Mouse (Mus musculus) CH12.LX (cell line): ENCODE measurements at regions not wholly inside any gene's neighbourhood (a gene's known extent, or its start where the extent isn't known, plus 50 kb on each side); places are given as distances from the start of the nearest gene placed in this dataset.

Experiments used
- DNase-seq: peaks from one replicate; pipeline ENCODE4 v3.0.0-alpha.2; 2013; ENCODE audit errors: extremely low read depth
- H3K27ac ChIP-seq: 2 replicates; pipeline ENCODE4 v1.5.1; 2012; ENCODE audit warnings: low read depth, mild to moderate bottlenecking, control low read depth, moderate library complexity; ENCODE audit not compliant: insufficient read depth
- H3K27me3 ChIP-seq: replicated peaks from 2 replicates; pipeline ENCODE3; 2012; ENCODE audit warnings: inconsistent platforms
- H3K36me3 ChIP-seq, 2 experiments: replicated peaks in 1 of 2; 2 replicates each; pipeline versions ENCODE3 to v1.6.1; 2012; ENCODE audit warnings: inconsistent platforms in 1 of 2, low read length in 1 of 2, mild to moderate bottlenecking in 1 of 2, mixed read lengths in 1 of 2, moderate library complexity in 1 of 2; ENCODE audit not compliant: control insufficient read depth in 1 of 2, insufficient read depth in 1 of 2
- H3K4me1 ChIP-seq, 2 experiments: 2 replicates each; pipeline ENCODE4 v1.6.1; 2012; ENCODE audit warnings: inconsistent platforms in 1 of 2, moderate library complexity in 1 of 2; ENCODE audit not compliant: insufficient read depth in 2 of 2, control insufficient read depth in 1 of 2
- H3K4me2 ChIP-seq: 2 replicates; pipeline ENCODE4 v1.6.1; 2012; ENCODE audit warnings: low read depth, mild to moderate bottlenecking, control low read depth; ENCODE audit not compliant: poor library complexity, insufficient read depth, severe bottlenecking
- H3K4me3 ChIP-seq, 3 experiments: fragments of 150-350 bp in 1 of 3; sonication (generic) in 1 of 3; replicated peaks in 1 of 3; 2 replicates each; pipeline versions ENCODE3 to v1.5.1; 2011 to 2012; ENCODE audit warnings: low read depth in 2 of 3, low read length in 2 of 3, mild to moderate bottlenecking in 2 of 3, moderate library complexity in 2 of 3, control low read depth in 1 of 3, improper control_type of control experiment in 1 of 3, inconsistent platforms in 1 of 3, mixed read lengths in 1 of 3; ENCODE audit not compliant: poor library complexity in 1 of 3
- H3K79me2 ChIP-seq: replicated peaks from 2 replicates; pipeline ENCODE4 v1.6.1; 2012; ENCODE audit warnings: mild to moderate bottlenecking, moderate library complexity; ENCODE audit not compliant: control insufficient read depth, poor library complexity, insufficient read depth, severe bottlenecking; ENCODE audit errors: extremely low read depth
- H3K9ac ChIP-seq: 2 replicates; pipeline ENCODE4 v1.6.1; 2012; ENCODE audit warnings: low read depth, mild to moderate bottlenecking, control low read depth, moderate library complexity; ENCODE audit not compliant: insufficient read depth
- H3K9me3 ChIP-seq: replicated peaks from 2 replicates; pipeline ENCODE3; 2012; ENCODE audit warnings: low read length, inconsistent platforms, mixed read lengths
- BHLHE40 ChIP-seq: IDR thresholded peaks from 2 replicates; pipeline ENCODE4 v1.6.1; 2011; ENCODE audit warnings: mild to moderate bottlenecking, low read depth, low read length, improper control_type of control experiment
- CHD1 ChIP-seq: IDR thresholded peaks from 2 replicates; pipeline ENCODE4 v1.6.1; 2012; ENCODE audit warnings: low read depth, low read length, improper control_type of control experiment, inconsistent platforms
- ETS1 ChIP-seq: conservative IDR thresholded peaks from 2 replicates; pipeline ENCODE4 v1.6.1; 2012; ENCODE audit warnings: low read depth, mild to moderate bottlenecking, inconsistent platforms, low read length, improper control_type of control experiment, moderate library complexity
- HCFC1 ChIP-seq: IDR thresholded peaks from 2 replicates; pipeline ENCODE4 v1.6.1; 2012; ENCODE audit warnings: low read depth, mild to moderate bottlenecking, inconsistent platforms, low read length, improper control_type of control experiment
- IRF4 ChIP-seq: IDR thresholded peaks from 2 replicates; pipeline ENCODE4 v1.6.1; 2014; ENCODE audit warnings: low read depth, mild to moderate bottlenecking, inconsistent platforms, low read length, improper control_type of control experiment
- MAZ ChIP-seq: IDR thresholded peaks from 2 replicates; pipeline ENCODE4 v1.6.1; 2012; ENCODE audit warnings: low read depth, mild to moderate bottlenecking, inconsistent platforms, low read length, improper control_type of control experiment, moderate library complexity
- MEF2A ChIP-seq: IDR thresholded peaks from 2 replicates; pipeline ENCODE4 v1.6.1; 2014; ENCODE audit warnings: low read depth, mild to moderate bottlenecking, inconsistent platforms, low read length, improper control_type of control experiment, borderline replicate concordance
- MYC ChIP-seq: IDR thresholded peaks from 2 replicates; pipeline ENCODE4 v1.6.1; 2011; ENCODE audit warnings: low read depth, mild to moderate bottlenecking, improper control_type of control experiment, low read length
- NELFE ChIP-seq: IDR thresholded peaks from 2 replicates; pipeline ENCODE4 v1.6.1; 2011; ENCODE audit warnings: low read depth, low read length, improper control_type of control experiment
- POLR2A ChIP-seq: IDR thresholded peaks from 2 replicates; pipeline ENCODE4 v1.6.1; 2011; ENCODE audit warnings: low read depth, mild to moderate bottlenecking, improper control_type of control experiment, low read length
- RCOR1 ChIP-seq: conservative IDR thresholded peaks from 2 replicates; pipeline ENCODE4 v1.6.1; 2012; ENCODE audit warnings: low read depth, mild to moderate bottlenecking, inconsistent platforms, low read length, improper control_type of control experiment
- SMC3 ChIP-seq: IDR thresholded peaks from 2 replicates; pipeline ENCODE4 v1.6.1; 2011; ENCODE audit warnings: low read depth, low read length, improper control_type of control experiment
- TBP ChIP-seq: conservative IDR thresholded peaks from 2 replicates; pipeline ENCODE4 v1.6.1; 2011; ENCODE audit warnings: low read depth, low read length, improper control_type of control experiment
- UBTF ChIP-seq: IDR thresholded peaks from 2 replicates; pipeline ENCODE4 v1.6.1; 2012; ENCODE audit warnings: low read depth, mild to moderate bottlenecking, inconsistent platforms, low read length, improper control_type of control experiment, moderate library complexity
- USF1 ChIP-seq: IDR thresholded peaks from 2 replicates; pipeline ENCODE4 v1.6.1; 2014; ENCODE audit warnings: low read depth, mild to moderate bottlenecking, inconsistent platforms, low read length, improper control_type of control experiment
- USF2 ChIP-seq: conservative IDR thresholded peaks from 2 replicates; pipeline ENCODE4 v1.6.1; 2011; ENCODE audit warnings: low read depth, low read length, improper control_type of control experiment
- ZKSCAN1 ChIP-seq: IDR thresholded peaks from 2 replicates; pipeline ENCODE4 v1.6.1; 2012; ENCODE audit warnings: low read depth, inconsistent platforms, low read length, improper control_type of control experiment, borderline replicate concordance
- dilution Hi-C: fragments of 300-500 bp; cut with MboI; formaldehyde crosslinking; loops from 2 replicates; pipeline ENCODE4 v1.14.3; 2020; ENCODE audit warnings: low sequenced_read_pairs; ENCODE audit not compliant: extremely low pct_unique_long_range_greater_than_20kb, extremely low pct_ligation_motif_present
- in situ Hi-C: fragments of 300-500 bp; cut with MboI; formaldehyde crosslinking; loops from 3 replicates; pipeline ENCODE4 v1.14.3; 2019; ENCODE audit warnings: low sequenced_read_pairs, low pct_ligation_motif_present, low pct_unique_long_range_greater_than_20kb, mixed read lengths

DNA sequence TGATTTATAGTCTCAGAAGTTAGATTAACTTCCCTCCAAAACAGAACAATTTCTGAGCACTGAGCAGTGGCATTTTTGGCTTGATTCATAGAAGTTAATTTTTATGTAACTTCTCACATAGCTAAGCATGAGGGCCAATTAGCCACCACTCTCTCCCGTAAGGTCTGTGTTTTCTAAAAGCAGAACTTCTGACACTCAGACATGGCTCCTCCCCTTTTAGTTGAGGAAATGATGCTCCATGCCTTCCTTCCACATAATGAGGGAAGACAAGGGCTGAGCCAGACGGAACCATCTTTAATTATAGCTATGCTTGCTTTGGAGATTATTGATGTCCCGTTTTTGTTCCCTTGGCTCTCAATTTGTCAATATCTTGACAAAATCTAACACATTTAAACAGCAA lies 429.3 kb downstream of the Psat1 start:
- H3K36me3 ChIP-seq = no peaks in the 10 kb centered on the region
- no peak for TF ChIP-seq CHD1
- TF ChIP-seq POLR2A = no peak
- TF ChIP-seq BHLHE40 = no peak
- no peak for TF ChIP-seq TBP
- TF ChIP-seq HCFC1 = no peak
- TF ChIP-seq SMC3 = no peak
- TF ChIP-seq MYC = no peak
- no peak for TF ChIP-seq ETS1
- TF ChIP-seq ZKSCAN1 = no peak
- TF ChIP-seq, all 38 proteins: peak for 0
- no peaks in the 10 kb centered on the region for H3K79me2 ChIP-seq
- H3K4me3 ChIP-seq = no peak overlapping the region
- H3K9me3 ChIP-seq = no peaks in the 10 kb centered on the region
- H3K9ac ChIP-seq = no peak overlapping the region
- DNase-seq = no peak
- H3K4me2 ChIP-seq = no peak overlapping the region
- H3K27me3 ChIP-seq = no peaks in the 10 kb centered on the region
- dilution Hi-C loops (no loop called here), in situ Hi-C loops (no loop called here)
- H3K4me1 ChIP-seq = no peaks in the 10 kb centered on the region
- H3K27ac ChIP-seq = no peak overlapping the region

GRCm38 (mm10) chr19:15516566-15517305 lies 430.4 kb downstream of the Psat1 start:
- H3K4me3 ChIP-seq = no peak overlapping the region
- in situ Hi-C loops (no loop called here), dilution Hi-C loops (no loop called here)
- no peaks in the 10 kb centered on the region for H3K36me3 ChIP-seq
- no peaks in the 10 kb centered on the region for H3K79me2 ChIP-seq
- H3K9ac ChIP-seq = no peak overlapping the region
- no peak overlapping the region for H3K4me2 ChIP-seq
- H3K27me3 ChIP-seq = no peaks in the 10 kb centered on the region
- DNase-seq = no peak
- no peak overlapping the region for H3K27ac ChIP-seq
- TF ChIP-seq MAZ = no peak
- no peak for TF ChIP-seq USF2
- TF ChIP-seq MYC = no peak
- no peak for TF ChIP-seq NELFE
- TF ChIP-seq IRF4 = no peak
- TF ChIP-seq RCOR1 = no peak
- TF ChIP-seq ZKSCAN1 = no peak
- TF ChIP-seq MEF2A = no peak
- TF ChIP-seq USF1 = no peak
- TF ChIP-seq UBTF = no peak
- no peaks in the 10 kb centered on the region for H3K9me3 ChIP-seq
- H3K4me1 ChIP-seq = no peaks in the 10 kb centered on the region
